Mouse (Mus musculus): ENCODE measurements at regions not wholly inside any gene's neighbourhood (a gene's known extent, or its start where the extent isn't known, plus 50 kb on each side); places are given as distances from the start of the nearest gene placed in this dataset.

DNA sequence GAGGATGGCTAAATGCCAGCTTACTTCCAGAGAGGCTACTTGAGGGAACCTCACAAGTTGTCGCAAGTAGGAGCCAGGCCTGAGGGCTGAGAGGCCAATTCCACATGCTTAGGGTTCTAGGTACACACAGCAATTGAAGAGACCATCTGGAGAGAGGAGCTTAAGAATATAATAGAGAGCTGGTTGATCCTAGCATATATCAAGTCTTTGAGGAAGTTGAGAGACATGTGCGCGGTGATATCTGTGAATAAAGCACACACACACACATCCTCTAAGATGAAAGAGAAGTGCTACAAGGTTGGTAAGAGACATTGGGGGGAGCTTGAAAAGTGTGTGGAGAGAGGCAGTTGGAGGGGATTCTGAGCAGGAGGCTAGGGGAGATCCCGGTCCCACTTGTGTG is 189.5 kb downstream of the Zfp462 start:
- Histone ChIP-seq H3K4me2 (replicated peaks) (no peak overlapping the region), H3K9ac (no peak overlapping the region), H3K27me3 (replicated peaks) (no peaks in the 10 kb centered on the region), H3K4me3 (no peak overlapping the region), H3K4me1 (peaks cover 4% of the 10 kb centered on the region), H3K36me3 (no peaks in the 10 kb centered on the region), H3K9me3 (no peaks in the 10 kb centered on the region), H3K27ac (no peak overlapping the region)
- ATAC-seq (ENCODE audit: low FRiP score, low read depth) = no peak
- WGBS = 93% methylated on average over 4 of the region's 4 CpGs

DNA sequence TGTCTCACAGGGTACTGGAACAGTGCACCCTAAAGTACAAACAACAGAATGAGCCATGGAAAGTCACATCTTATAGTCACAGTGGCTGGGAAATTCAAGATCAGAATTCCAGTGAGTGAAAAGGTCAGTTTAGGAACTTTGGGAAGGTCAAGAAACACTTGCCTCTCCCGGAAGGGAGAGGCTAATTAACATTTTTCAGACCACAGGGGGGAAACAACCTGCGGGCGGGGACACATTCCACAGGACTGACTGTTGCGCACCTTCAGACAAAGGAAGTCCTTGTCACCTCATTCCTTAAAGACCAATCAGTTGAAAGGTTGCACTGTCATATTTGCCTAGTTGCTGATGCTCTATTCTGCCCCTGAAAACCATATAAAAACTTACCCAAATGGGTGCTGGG is 189.9 kb downstream of the Zfp462 start:
- Histone ChIP-seq H3K9ac (no peak overlapping the region), H3K4me1 (peaks cover 4% of the 10 kb centered on the region), H3K9me3 (no peaks in the 10 kb centered on the region), H3K4me2 (replicated peaks) (no peak overlapping the region), H3K36me3 (no peaks in the 10 kb centered on the region), H3K27me3 (replicated peaks) (no peaks in the 10 kb centered on the region), H3K27ac (no peak overlapping the region), H3K4me3 (no peak overlapping the region)
- WGBS = 49% methylated on average over 4 of the region's 4 CpGs
- ATAC-seq (ENCODE audit: low FRiP score, low read depth) = no peak

DNA sequence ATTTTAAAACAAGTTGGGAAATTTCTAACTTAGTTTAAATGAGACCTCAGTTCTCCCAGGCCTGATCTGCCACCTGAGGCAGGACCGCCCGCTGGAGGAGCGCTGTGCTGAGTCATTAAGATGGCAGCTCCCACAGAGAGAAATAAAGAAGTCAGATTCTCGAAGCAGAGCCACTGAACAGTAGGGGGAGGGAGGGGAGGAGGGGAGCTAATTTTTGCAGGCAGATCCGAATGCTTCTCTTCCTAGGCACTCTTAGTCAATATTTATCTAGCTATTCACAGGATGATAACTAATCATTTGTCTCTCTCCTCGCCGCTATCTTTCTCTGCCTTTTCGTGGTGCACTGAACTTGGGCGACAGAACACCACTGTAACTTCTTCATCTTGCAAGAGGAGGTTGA is 191.4 kb downstream of the Zfp462 start:
- Histone ChIP-seq H3K9me3 (no peaks in the 10 kb centered on the region), H3K36me3 (no peaks in the 10 kb centered on the region), H3K9ac (no peak overlapping the region), H3K4me3 (no peak overlapping the region), H3K27me3 (replicated peaks) (no peaks in the 10 kb centered on the region), H3K4me2 (replicated peaks) (peak overlapping the region; percentile 33; the same call in 1 of the 2 replicates), H3K27ac (no peak overlapping the region), H3K4me1 (peaks cover 4% of the 10 kb centered on the region)
- 5% methylated on average over 9 of the region's 9 CpGs for WGBS
- no peak for ATAC-seq (ENCODE audit: low FRiP score, low read depth)

DNA sequence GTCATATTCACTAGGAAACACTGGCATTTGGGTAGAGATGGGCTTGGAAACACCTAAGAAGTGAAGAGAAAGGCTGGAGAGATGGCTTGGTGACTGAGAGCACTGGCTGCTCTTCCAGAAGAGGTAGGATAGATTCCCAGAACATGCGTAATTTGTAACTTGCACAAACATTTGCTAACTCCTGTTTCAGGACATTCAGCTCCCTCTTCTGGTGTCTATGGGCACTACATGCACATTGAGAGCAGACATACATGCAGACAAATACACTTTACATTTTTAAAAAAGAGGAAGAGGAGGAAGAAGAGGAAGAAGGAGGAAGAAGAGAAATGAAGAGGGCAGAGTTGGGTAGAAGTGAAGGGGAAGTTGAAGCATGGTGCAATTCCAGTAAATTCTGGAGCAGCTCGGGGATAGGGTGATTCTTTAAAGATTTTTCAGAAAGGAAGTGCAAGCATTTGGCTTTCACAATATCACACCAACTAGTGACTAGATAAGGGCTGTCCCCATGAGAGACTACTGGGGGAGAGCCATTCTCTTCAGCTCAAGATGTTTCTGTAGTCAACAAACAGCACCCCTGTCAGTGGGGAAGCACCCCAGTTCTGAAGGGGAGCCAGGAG is 193.0 kb downstream of the Zfp462 start:
- Histone ChIP-seq H3K27me3 (replicated peaks) (no peaks in the 10 kb centered on the region), H3K9me3 (no peaks in the 10 kb centered on the region), H3K4me2 (replicated peaks) (no peak overlapping the region), H3K27ac (no peak overlapping the region), H3K4me1 (peaks cover 4% of the 10 kb centered on the region), H3K36me3 (no peaks in the 10 kb centered on the region), H3K4me3 (no peak overlapping the region), H3K9ac (no peak overlapping the region)
- ATAC-seq (ENCODE audit: low FRiP score, low read depth) = no peak
- 94% methylated on average over 2 of the region's 2 CpGs for WGBS

DNA sequence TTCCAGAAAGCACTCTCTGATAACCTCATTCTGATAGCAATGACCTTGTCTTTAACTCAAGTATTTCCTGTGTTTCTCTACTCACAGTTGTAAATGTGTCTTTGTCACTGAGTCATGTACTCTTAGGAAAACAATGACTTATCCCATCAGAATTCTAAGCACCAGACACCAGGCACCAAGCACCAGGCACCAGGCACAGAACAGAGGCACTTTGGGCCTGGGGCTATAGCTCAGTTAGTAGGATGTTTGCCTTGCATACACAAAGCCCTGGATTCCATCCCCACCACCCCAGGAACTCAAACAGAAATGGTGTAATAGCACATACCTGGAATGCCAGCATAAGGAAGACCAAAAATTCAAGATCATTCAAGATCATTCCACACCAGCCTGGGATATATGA is 196.5 kb downstream of the Zfp462 start:
- Histone ChIP-seq H3K4me3 (no peak overlapping the region), H3K9ac (no peak overlapping the region), H3K27ac (no peak overlapping the region), H3K4me2 (replicated peaks) (no peak overlapping the region), H3K9me3 (no peaks in the 10 kb centered on the region), H3K27me3 (replicated peaks) (no peaks in the 10 kb centered on the region), H3K4me1 (peaks cover 7% of the 10 kb centered on the region), H3K36me3 (no peaks in the 10 kb centered on the region)
- ATAC-seq (ENCODE audit: low FRiP score, low read depth) = no peak

DNA sequence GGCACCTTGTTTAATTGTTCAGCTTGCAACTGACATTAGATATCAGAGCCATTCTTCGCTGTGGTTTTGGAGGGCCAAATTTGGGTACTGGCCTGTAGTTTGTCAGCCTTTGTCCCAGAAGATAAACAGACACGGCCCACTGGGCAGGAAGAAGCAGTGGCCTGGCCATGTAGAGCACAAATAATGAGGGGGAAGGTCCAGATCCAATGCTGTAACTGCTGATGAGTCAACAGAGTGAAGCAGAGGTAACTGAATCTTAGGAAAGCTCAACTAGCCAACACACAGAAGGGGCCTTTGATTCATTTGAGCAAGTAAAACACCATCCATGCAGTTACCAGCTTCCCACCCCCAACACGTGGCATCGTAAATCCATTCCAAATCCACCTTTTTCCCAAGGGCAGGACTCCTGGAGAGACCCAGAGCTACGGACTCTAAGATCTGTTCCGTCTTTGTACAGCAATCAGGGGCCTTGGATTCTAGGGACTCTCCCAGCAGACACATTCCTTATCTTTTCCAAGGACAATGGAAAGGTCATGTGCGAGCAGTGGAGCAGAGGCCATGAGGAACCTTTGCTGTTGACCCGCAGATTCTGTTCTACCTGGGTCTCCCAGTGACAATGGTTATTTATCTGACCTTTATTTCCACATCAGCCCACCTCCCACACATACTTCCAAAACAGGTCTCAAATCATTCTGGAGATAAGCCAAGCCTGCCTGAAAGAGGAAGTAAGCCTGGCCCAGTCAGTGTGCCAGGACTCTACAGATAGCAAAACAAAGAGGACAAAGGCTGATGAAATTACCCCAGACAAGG is 197.3 kb downstream of the Zfp462 start:
- no peaks in the 10 kb centered on the region for H3K36me3 ChIP-seq
- H3K4me3 ChIP-seq = no peak overlapping the region
- 79% methylated on average over 8 of the region's 8 CpGs for WGBS
- H3K4me2 ChIP-seq (replicated peaks) = no peak overlapping the region
- no peaks in the 10 kb centered on the region for H3K9me3 ChIP-seq
- ATAC-seq (ENCODE audit: low FRiP score, low read depth) = no peak
- no peaks in the 10 kb centered on the region for H3K27me3 ChIP-seq (replicated peaks)
- H3K9ac ChIP-seq = no peak overlapping the region
- peaks cover 4% of the 10 kb centered on the region; the same call in 1 of the 2 replicates for H3K4me1 ChIP-seq
- no peak overlapping the region for H3K27ac ChIP-seq

DNA sequence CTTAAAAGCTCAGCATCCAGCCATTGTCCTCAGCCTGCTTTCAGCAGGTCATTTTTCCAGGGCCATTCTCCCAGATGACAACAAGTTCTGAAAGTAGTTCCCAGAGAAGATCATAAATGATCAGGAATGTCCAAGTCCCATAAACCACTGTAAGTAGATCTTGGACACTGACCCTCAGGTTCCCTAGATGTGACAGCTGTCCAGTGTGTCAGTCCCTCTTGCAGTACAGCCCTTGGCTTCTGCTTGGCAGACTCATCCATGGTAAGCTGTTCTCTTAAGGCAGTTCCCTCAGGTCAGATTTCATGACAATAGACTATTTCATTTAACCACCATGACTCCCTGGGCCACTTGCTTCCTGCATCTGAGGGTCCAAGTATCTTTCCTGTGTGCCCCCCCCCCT is 198.6 kb downstream of the Zfp462 start:
- H3K9me3 ChIP-seq = no peaks in the 10 kb centered on the region
- no peak for ATAC-seq (ENCODE audit: low FRiP score, low read depth)
- H3K4me3 ChIP-seq = no peak overlapping the region
- H3K4me2 ChIP-seq (replicated peaks) = no peak overlapping the region
- H3K9ac ChIP-seq = no peak overlapping the region
- no peaks in the 10 kb centered on the region for H3K36me3 ChIP-seq
- H3K27me3 ChIP-seq (replicated peaks) = no peaks in the 10 kb centered on the region
- H3K4me1 ChIP-seq = peaks cover 4% of the 10 kb centered on the region
- no peak overlapping the region for H3K27ac ChIP-seq

DNA sequence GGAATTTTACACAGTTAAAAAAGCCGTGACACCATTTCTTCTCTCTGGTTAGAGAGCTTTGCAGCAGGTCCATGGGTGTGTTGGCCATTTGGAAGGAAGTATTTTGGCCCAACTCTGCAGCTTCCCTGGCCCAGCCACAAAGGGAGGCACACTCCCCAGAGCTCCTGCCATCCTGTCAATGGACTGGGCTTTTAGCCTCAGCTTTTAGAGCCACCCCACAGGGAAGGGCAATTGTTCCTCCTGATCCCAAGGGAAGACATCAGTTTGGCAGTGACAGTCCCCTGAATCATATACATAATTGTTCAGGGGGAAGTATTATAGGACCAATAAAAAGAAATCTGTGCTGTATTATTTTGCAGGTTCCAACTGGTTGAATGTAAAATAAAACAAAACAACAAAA is 200.1 kb downstream of the Zfp462 start:
- H3K4me1 ChIP-seq = peaks cover 4% of the 10 kb centered on the region

DNA sequence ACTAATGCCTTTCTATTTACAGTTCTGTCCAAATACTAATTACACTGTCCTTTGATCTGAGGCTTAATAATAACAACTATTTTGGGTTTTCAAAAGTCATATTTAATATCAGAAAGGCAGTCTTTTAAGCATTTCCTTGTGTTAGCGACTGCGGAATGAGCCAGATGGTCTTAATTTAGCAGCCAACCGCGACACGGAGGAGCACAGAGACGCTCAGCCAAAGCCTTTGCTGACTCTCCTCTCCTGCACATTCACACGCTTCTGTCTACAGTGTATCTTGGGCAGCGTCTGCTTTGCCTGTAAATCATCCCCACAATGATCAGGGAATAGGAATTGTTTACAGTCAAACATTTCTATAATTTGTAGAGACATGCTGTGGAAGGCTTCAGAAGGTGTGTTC is 201.1 kb downstream of the Zfp462 start:
- Histone ChIP-seq H3K27me3 (replicated peaks) (no peaks in the 10 kb centered on the region), H3K27ac (no peak overlapping the region), H3K4me2 (replicated peaks) (no peak overlapping the region), H3K36me3 (no peaks in the 10 kb centered on the region), H3K9ac (no peak overlapping the region), H3K9me3 (no peaks in the 10 kb centered on the region), H3K4me1 (peaks cover 4% of the 10 kb centered on the region), H3K4me3 (no peak overlapping the region)
- WGBS = 40% methylated on average over 8 of the region's 8 CpGs
- ATAC-seq (ENCODE audit: low FRiP score, low read depth) = no peak

More for the DNA sequence above, 200.1 kb downstream of the Zfp462 start:
- 51% methylated on average over 1 of the region's 1 CpGs for WGBS
- Histone ChIP-seq H3K9me3 (no peaks in the 10 kb centered on the region), H3K4me2 (replicated peaks) (no peak overlapping the region), H3K4me3 (no peak overlapping the region), H3K27ac (no peak overlapping the region), H3K36me3 (no peaks in the 10 kb centered on the region), H3K9ac (no peak overlapping the region), H3K27me3 (replicated peaks) (no peaks in the 10 kb centered on the region)
- ATAC-seq (ENCODE audit: low FRiP score, low read depth) = no peak

DNA sequence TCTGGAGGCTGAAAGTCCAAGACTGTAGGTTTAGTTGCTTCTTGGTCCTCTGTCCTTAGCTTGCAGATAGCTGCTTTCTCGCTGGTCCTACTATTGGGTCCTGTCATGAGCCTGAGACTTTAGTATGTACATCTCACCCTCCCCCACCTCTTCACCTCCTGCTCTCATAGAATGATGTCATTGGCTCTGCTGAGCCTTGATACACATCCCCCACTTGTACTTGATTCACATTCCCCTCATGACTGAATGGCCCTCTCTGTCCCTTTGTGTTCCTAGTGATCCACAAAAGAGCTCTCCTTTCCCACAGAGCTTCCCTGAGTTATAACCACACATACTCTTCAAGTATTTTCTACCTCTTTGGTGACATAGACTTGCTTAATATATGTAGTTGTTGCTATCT is 201.5 kb upstream of the Rad23b start:
- Histone ChIP-seq H3K4me2 (replicated peaks) (no peak overlapping the region), H3K27me3 (replicated peaks) (no peaks in the 10 kb centered on the region), H3K4me1 (peaks cover 4% of the 10 kb centered on the region), H3K9ac (no peak overlapping the region), H3K9me3 (no peaks in the 10 kb centered on the region), H3K27ac (no peak overlapping the region), H3K36me3 (no peaks in the 10 kb centered on the region), H3K4me3 (no peak overlapping the region)
- peak; percentile 82 for ATAC-seq (ENCODE audit: low FRiP score, low read depth)
- WGBS = 61% methylated on average over 1 of the region's 1 CpGs

DNA sequence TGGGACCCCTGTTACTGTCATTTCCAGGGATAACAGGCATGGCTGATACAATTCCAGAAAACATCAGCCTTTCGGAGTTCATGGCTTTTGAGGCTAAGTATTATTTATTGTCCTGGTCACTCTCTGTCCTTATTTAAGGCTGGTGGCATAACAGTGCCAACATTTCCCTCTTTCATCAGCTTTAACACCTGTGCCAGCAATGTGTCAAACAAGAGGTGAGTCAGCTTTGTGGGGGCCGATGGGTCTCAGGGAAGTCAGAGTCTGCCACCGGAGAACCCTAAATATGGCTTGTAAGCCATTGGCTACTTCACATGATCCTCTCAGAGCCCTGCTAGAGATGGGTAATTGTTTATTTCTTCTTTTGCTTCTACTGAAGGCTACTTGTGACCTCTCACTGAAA is 195.3 kb upstream of the Rad23b start:
- H3K4me1 ChIP-seq = no peaks in the 10 kb centered on the region

DNA sequence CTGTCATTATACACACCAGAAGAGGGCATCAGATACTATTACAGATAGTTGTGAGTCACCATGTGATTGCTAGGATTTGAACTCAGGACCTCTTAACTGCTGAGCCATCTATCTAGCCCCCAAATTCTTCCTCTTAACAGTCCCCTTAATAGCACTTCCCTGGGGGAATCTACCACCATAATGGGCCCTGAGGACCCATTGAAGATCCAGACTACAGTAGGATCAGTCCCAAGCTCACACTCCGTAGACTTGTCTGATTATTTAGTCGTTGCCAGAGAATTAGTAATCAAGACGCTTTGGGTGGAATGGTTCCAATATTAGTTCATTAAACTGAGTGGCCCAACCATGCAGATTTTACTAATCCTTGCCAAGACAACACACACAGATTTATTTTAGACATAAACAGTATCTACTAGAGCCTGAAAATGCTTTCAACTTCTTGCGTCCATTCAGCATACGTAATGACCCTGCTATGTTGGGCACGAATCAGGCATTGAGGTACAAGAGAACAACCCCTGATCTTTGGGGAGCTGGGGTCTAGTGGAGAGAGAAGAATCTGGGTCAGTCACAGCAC is 191.6 kb upstream of the Rad23b start:
- Histone ChIP-seq H3K4me1 (no peaks in the 10 kb centered on the region), H3K9me3 (no peaks in the 10 kb centered on the region), H3K27me3 (replicated peaks) (no peaks in the 10 kb centered on the region), H3K4me3 (no peak overlapping the region), H3K36me3 (no peaks in the 10 kb centered on the region), H3K4me2 (replicated peaks) (no peak overlapping the region), H3K27ac (no peak overlapping the region), H3K9ac (no peak overlapping the region)
- 93% methylated on average over 6 of the region's 6 CpGs for WGBS
- ATAC-seq (ENCODE audit: low FRiP score, low read depth) = no peak

More for the DNA sequence above, 195.3 kb upstream of the Rad23b start:
- no peaks in the 10 kb centered on the region for H3K36me3 ChIP-seq
- no peak for ATAC-seq (ENCODE audit: low FRiP score, low read depth)
- H3K27me3 ChIP-seq (replicated peaks) = no peaks in the 10 kb centered on the region
- no peak overlapping the region for H3K4me2 ChIP-seq (replicated peaks)
- H3K9ac ChIP-seq = no peak overlapping the region
- H3K9me3 ChIP-seq = no peaks in the 10 kb centered on the region
- H3K27ac ChIP-seq = no peak overlapping the region
- H3K4me3 ChIP-seq = no peak overlapping the region
- WGBS = 81% methylated on average over 3 of the region's 3 CpGs

DNA sequence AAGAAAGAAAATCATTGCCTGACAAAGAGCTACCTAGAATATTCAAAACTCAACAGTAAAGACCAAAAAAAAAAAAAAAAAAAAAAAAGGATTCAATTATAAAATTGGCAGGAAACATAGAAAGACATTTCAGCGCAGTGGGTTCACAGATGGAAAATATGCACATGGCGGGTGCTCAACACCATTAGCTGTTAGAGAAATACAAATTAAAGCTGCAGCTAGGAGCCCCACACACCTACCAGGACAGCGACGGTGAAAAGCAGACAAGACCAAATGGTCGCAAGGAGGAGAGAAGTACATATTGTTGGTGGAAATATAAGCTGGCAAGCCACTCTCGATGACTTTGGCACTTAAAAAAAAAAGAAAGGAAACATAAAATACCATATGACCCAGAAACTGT is 183.6 kb upstream of the Rad23b start:
- no peaks in the 10 kb centered on the region for H3K36me3 ChIP-seq
- no peak for ATAC-seq (ENCODE audit: low FRiP score, low read depth)
- no peak overlapping the region for H3K27ac ChIP-seq
- 91% methylated on average over 6 of the region's 6 CpGs for WGBS
- no peak overlapping the region for H3K9ac ChIP-seq
- no peak overlapping the region for H3K4me2 ChIP-seq (replicated peaks)
- H3K4me3 ChIP-seq = no peak overlapping the region
- H3K4me1 ChIP-seq = no peaks in the 10 kb centered on the region
- no peaks in the 10 kb centered on the region for H3K27me3 ChIP-seq (replicated peaks)
- H3K9me3 ChIP-seq = no peaks in the 10 kb centered on the region

Measured in neural tube, embryonic 12.5 days (tissue).